Mouse (Mus musculus): ENCODE data around the gene Olfr1311. TPM values are rescaled to one million over a fixed set of nuclear protein-coding genes. Genes with fewer than 3 reads are reported as not detected.
"Not testable (repeated sequence)": the region's sequence is repeated elsewhere in the genome, so short reads cannot be mapped to it uniquely, and the experiment has no call there.

Gene Olfr1311
- not detected in 2 replicates for polyA plus RNA-seq (2016; fragmentation: Nextera tagmentation; extraction: Ambion mirVana)

GRCm38 (mm10) chr2:112024312-112024711 lies at the start of gene Olfr1311:
TSS of gene Olfr1311 (minus strand) at chr2:112024412.
- Histone ChIP-seq H3K4me2 (replicated peaks) (no peak within 1 kb of the TSS), H3K4me1 (no peaks in the 10 kb centered on the region), H3K9ac (no peak within 1 kb of the TSS), H3K9me3 (replicated peaks) (no peaks in the 10 kb centered on the region), H3K27ac (no peak within 1 kb of the TSS), H3K36me3 (no peaks in the 10 kb centered on the region), H3K4me3 (no peak within 1 kb of the TSS), H3K27me3 (no peaks in the 10 kb centered on the region)
- 83% methylated on average over 2 of the region's 2 CpGs for WGBS
- ATAC-seq (ENCODE audit: low FRiP score) = no peak

DNA sequence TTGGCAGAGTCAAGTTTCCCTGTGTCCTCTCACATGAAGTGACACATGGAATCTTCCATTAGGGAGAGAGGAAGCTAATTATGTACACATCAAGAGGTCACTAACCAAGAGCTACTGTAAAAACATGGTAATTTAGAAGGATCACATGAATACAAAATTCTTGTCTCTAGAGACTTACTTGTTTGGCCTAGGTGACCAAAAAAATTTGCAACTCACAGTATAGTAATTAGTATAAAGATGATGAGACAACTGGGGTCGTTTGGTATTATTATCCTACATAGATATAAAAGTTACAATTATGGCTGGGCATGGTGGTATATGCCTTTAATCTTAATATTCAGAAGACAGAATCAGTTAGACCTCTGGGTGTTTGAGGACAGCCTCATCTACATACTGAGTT lies 25.9 kb upstream of the Olfr1311 start, which contains the start of gene Olfr1312:
Gene Olfr1312, minus strand, starts transcription at position 101 of the 400 bp plus-strand sequence.
- Histone ChIP-seq H3K4me1 (no peaks in the 10 kb centered on the region), H3K27me3 (no peaks in the 10 kb centered on the region), H3K36me3 (no peaks in the 10 kb centered on the region), H3K4me2 (replicated peaks) (no peak within 1 kb of the TSS), H3K27ac (no peak within 1 kb of the TSS), H3K4me3 (no peak within 1 kb of the TSS), H3K9ac (no peak within 1 kb of the TSS), H3K9me3 (replicated peaks) (no peaks in the 10 kb centered on the region)
- no peak for ATAC-seq (ENCODE audit: low FRiP score)
- WGBS = 32% methylated on average over 1 of the region's 1 CpGs

DNA sequence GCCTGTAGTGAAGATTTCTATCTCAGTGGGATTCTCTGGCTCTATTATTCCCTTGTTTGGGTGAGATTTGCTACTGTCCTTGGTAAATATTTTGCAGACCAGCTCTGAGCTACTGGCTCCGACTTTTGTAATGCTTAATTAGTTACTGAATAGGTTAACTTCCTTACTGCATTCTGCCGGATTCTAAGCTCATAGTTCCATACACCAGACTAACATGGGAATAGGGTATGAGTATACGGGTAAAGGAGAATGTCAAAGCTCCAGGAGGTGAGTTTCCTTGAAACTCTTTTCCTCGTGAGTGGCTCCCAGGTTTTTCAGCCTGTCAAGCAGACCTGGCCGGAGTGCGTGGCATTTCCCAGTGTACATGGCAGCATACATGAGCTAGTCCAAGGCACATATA lies 2.8 kb upstream of the Olfr1311 start:
- H3K36me3 ChIP-seq; ATAC-seq (ENCODE audit: low FRiP score); H3K9me3 ChIP-seq (replicated peaks); H3K4me2 ChIP-seq (replicated peaks); H3K9ac ChIP-seq; H3K4me3 ChIP-seq; H3K4me1 ChIP-seq; H3K27me3 ChIP-seq; H3K27ac ChIP-seq: not testable (repeated sequence)
- WGBS = 47% methylated on average over 6 of the region's 6 CpGs

GRCm38 (mm10) chr2:112014900-112015299 lies 9.3 kb downstream of the Olfr1311 start:
- Histone ChIP-seq H3K9me3 (replicated peaks) (no peaks in the 10 kb centered on the region), H3K27ac (no peak overlapping the region), H3K27me3 (no peaks in the 10 kb centered on the region), H3K36me3 (no peaks in the 10 kb centered on the region), H3K4me2 (replicated peaks) (no peak overlapping the region), H3K9ac (no peak overlapping the region), H3K4me1 (no peaks in the 10 kb centered on the region), H3K4me3 (no peak overlapping the region)
- 84% methylated on average over 3 of the region's 3 CpGs for WGBS
- ATAC-seq (ENCODE audit: low FRiP score) = no peak

- Histone ChIP-seq H3K4me3 (no peak within 1 kb of the TSS), H3K9ac (no peak within 1 kb of the TSS), H3K27me3 (no peaks in the 10 kb centered on the region), H3K27ac (no peak within 1 kb of the TSS), H3K4me2 (replicated peaks) (no peak within 1 kb of the TSS), H3K4me1 (no peaks in the 10 kb centered on the region), H3K9me3 (replicated peaks) (no peaks in the 10 kb centered on the region), H3K36me3 (no peaks in the 10 kb centered on the region)
- no peak for ATAC-seq (ENCODE audit: low FRiP score)
Observed at GRCm38 (mm10) chr2:112012608-112013007, 11.6 kb downstream of the Olfr1311 start, which contains the start of gene Olfr1310. TSS of gene Olfr1310 (minus strand) at chr2:112012708.

GRCm38 (mm10) chr2:111990181-111990580 lies 34.0 kb downstream of the Olfr1311 start, which contains the start of gene Olfr1309:
TSS of gene Olfr1309 (minus strand) at chr2:111990281.
- no peaks in the 10 kb centered on the region for H3K4me1 ChIP-seq
- H3K27me3 ChIP-seq = no peaks in the 10 kb centered on the region
- H3K36me3 ChIP-seq = no peaks in the 10 kb centered on the region
- no peaks in the 10 kb centered on the region for H3K9me3 ChIP-seq (replicated peaks)
- no peak within 1 kb of the TSS for H3K27ac ChIP-seq
- ATAC-seq (ENCODE audit: low FRiP score) = no peak
- WGBS = 68% methylated on average over 1 of the region's 1 CpGs
- H3K9ac ChIP-seq = no peak within 1 kb of the TSS
- no peak within 1 kb of the TSS for H3K4me3 ChIP-seq
- H3K4me2 ChIP-seq (replicated peaks) = no peak within 1 kb of the TSS

Other genes starting within 250 kb of the Olfr1311 start
- not detected in 2 replicates for gene Olfr1302, start 247.0 kb downstream of the Olfr1311 start, polyA plus RNA-seq (2016; fragmentation: Nextera tagmentation; extraction: Ambion mirVana)
- not detected in 2 replicates for gene Olfr1303, start 204.1 kb downstream of the Olfr1311 start, polyA plus RNA-seq (2016; fragmentation: Nextera tagmentation; extraction: Ambion mirVana)
- gene Olfr1305, start 147.3 kb downstream of the Olfr1311 start, polyA plus RNA-seq (2016; fragmentation: Nextera tagmentation; extraction: Ambion mirVana) = not detected in 2 replicates
- not detected in 2 replicates for gene Olfr1306, start 108.1 kb downstream of the Olfr1311 start, polyA plus RNA-seq (2016; fragmentation: Nextera tagmentation; extraction: Ambion mirVana)
- gene Olfr1307, start 75.0 kb downstream of the Olfr1311 start, polyA plus RNA-seq (2016; fragmentation: Nextera tagmentation; extraction: Ambion mirVana) = 0.01 TPM in 2 replicates
- not detected in 2 replicates for gene Olfr1308, start 59.5 kb downstream of the Olfr1311 start, polyA plus RNA-seq (2016; fragmentation: Nextera tagmentation; extraction: Ambion mirVana)
- not detected in 2 replicates for gene Olfr1309, start 34.1 kb downstream of the Olfr1311 start, polyA plus RNA-seq (2016; fragmentation: Nextera tagmentation; extraction: Ambion mirVana)
- not detected in 2 replicates for gene Olfr1310, start 11.7 kb downstream of the Olfr1311 start, polyA plus RNA-seq (2016; fragmentation: Nextera tagmentation; extraction: Ambion mirVana)
- gene Olfr1312, start 25.8 kb upstream of the Olfr1311 start, polyA plus RNA-seq (2016; fragmentation: Nextera tagmentation; extraction: Ambion mirVana) = not detected in 2 replicates
- gene Olfr1313, start 53.4 kb upstream of the Olfr1311 start, polyA plus RNA-seq (2016; fragmentation: Nextera tagmentation; extraction: Ambion mirVana) = not detected in 2 replicates
- not detected in 2 replicates for gene Olfr1314, start 72.4 kb upstream of the Olfr1311 start, polyA plus RNA-seq (2016; fragmentation: Nextera tagmentation; extraction: Ambion mirVana)
- gene Olfr1315-ps1, start 91.0 kb upstream of the Olfr1311 start, polyA plus RNA-seq (2016; fragmentation: Nextera tagmentation; extraction: Ambion mirVana) = not detected in 2 replicates
- gene Olfr1316, start 110.6 kb upstream of the Olfr1311 start, polyA plus RNA-seq (2016; fragmentation: Nextera tagmentation; extraction: Ambion mirVana) = not detected in 2 replicates
- gene Olfr1317, start 115.9 kb upstream of the Olfr1311 start, polyA plus RNA-seq (2016; fragmentation: Nextera tagmentation; extraction: Ambion mirVana) = not detected in 2 replicates
- not detected in 2 replicates for gene Olfr1318, start 129.8 kb upstream of the Olfr1311 start, polyA plus RNA-seq (2016; fragmentation: Nextera tagmentation; extraction: Ambion mirVana)
- 12.1 and 15.5 TPM in 2 replicates for gene Lpcat4, start 215.1 kb upstream of the Olfr1311 start, polyA plus RNA-seq (2016; fragmentation: Nextera tagmentation; extraction: Ambion mirVana)
- gene Nutm1, start 234.9 kb upstream of the Olfr1311 start, polyA plus RNA-seq (2016; fragmentation: Nextera tagmentation; extraction: Ambion mirVana) = 0.05 and 0.09 TPM in 2 replicates
- 118 and 127 TPM in 2 replicates for gene Nop10, start 237.5 kb upstream of the Olfr1311 start, polyA plus RNA-seq (2016; fragmentation: Nextera tagmentation; extraction: Ambion mirVana)
- 20.4 and 21.1 TPM in 2 replicates for gene Slc12a6, start 241.4 kb upstream of the Olfr1311 start, polyA plus RNA-seq (2016; fragmentation: Nextera tagmentation; extraction: Ambion mirVana)
- not detected in 2 replicates for gene Gm21985, start 241.9 kb upstream of the Olfr1311 start, polyA plus RNA-seq (2016; fragmentation: Nextera tagmentation; extraction: Ambion mirVana)